Mouse (Mus musculus) ovary, adult 2 months (tissue): ENCODE results near the gene Gm9125. TPM values are rescaled to one million over a fixed set of nuclear protein-coding genes. Genes with fewer than 3 reads are reported as not detected.

ENCODE experiments used
- polyA plus RNA-seq: library from polyadenylated mRNA; depleted of rRNA; stranded (reverse); fragments of >200 nt; gene quantifications from 2 replicates; pipeline ENCODE4 v1.2.3, GENCODE M21; 2012; rRNA removed

The Gm9125 gene
- polyA plus RNA-seq: not detected in 2 replicates

DNA sequence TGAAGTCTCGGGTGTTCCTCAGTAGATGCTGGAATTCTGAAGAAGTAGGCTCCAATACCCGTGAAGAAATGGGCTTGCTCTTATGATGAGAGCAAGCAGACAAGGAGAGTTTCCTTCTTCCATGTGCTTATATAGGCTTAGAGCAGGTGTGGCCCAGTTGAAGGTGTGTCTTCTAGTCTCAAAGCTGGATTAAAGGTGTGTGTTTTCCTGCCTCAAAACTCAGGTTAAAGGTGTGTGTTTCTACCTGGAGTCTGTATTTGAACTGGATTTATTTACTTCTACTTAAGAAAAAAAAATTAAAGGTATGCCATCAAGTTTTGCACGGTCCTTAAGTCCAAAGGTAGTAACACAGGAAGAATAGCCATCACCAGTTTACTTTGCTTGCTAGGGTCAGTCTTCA is at the start of gene Gm9125:
Gene Gm9125 (minus strand): TSS at position 101 of the 400 bp plus-strand sequence.

DNA sequence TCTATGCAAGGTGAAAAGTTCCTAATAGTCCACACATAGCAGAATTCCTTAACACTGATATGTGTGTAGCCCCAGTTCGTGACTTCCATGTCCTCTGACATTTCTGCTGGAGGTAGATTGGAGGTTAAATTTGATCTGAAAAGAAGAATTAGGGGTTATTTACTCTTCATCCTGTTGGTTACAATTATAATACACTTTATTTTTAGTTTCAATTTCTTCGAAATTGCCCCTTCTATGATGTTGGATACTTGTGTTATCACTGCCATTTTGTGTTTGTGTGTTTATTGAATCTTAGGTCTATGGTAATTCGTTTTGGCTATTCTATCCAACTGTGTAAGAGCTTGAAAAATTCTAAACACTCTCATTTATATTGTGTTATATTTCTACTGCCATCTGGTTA is 17.9 kb upstream of the Gm9125 start, which contains the start of gene Gm10697:
Gene Gm10697 (minus strand): TSS at position 101 of the 400 bp plus-strand sequence.

Other genes starting within 250 kb of the Gm9125 start
- not detected in 2 replicates for gene Tdpoz3, start 228.9 kb downstream of the Gm9125 start, polyA plus RNA-seq
- not detected in 2 replicates for gene Gm9117, start 111.3 kb downstream of the Gm9125 start, polyA plus RNA-seq
- gene Tdpoz5, start 93.6 kb downstream of the Gm9125 start, polyA plus RNA-seq: not detected in 2 replicates
- not detected in 2 replicates for gene Gm10697, start 17.8 kb upstream of the Gm9125 start, polyA plus RNA-seq
- not detected in 2 replicates for gene Gm10696, start 123.3 kb upstream of the Gm9125 start, polyA plus RNA-seq
- gene Gm5286, start 141.8 kb upstream of the Gm9125 start, polyA plus RNA-seq: not detected in 2 replicates
- not detected in 2 replicates for gene Gm4778, start 209.2 kb upstream of the Gm9125 start, polyA plus RNA-seq